Mouse (Mus musculus) induced T-regulatory cell, adult 2 months (primary cell): ENCODE data around the gene Sh3gl2.

Experiments used
- DNase-seq: peaks from one replicate; pipeline ENCODE4 v3.0.0-alpha.2; 2012; ENCODE audit warnings: low read depth

Sh3gl2 gene

DNA sequence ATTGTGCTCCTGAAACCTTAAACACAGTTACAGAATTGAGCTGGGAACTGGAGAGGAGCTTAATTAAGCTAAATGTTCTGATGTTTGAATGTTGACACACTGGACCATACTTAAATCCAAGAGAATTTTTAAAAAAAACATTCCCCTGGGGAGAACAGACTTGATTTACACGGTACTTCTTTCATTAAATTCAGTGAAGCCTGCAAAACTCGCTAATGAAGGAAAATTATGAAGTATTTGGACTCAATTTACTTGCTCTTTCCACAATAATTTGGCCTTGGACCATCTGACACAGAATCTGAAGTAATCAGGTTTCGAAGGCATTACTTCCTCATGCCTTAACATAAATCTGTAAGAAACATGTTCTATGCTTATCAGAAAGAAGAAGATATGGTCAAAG, 408.4 kb downstream of the Sh3gl2 start:
- no peak for DNase-seq

- DNase-seq: no peak
These were observed 413.8 kb downstream of the Sh3gl2 start for GRCm38 (mm10) chr4:85618746-85619145.

DNA sequence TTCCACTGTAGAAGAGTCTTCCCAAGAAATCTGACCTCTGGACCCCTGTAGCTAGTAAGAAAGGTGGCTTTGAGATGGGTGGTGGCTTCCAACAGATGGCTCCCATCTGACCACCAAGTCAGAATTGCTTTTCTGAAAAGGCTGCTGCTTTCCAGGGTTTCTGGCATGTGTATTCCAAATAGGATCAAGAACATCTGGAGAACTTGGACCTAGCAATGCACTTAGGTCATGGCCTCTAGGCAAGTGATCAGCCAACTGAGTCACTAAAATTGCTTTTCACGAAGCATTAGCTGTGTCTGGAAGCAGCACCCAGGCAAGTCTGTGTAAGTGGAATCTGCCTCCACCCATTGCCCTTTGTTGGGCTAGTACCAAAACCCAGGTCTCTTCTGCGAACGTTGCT, 414.3 kb downstream of the Sh3gl2 start:
- DNase-seq: no peak

DNA sequence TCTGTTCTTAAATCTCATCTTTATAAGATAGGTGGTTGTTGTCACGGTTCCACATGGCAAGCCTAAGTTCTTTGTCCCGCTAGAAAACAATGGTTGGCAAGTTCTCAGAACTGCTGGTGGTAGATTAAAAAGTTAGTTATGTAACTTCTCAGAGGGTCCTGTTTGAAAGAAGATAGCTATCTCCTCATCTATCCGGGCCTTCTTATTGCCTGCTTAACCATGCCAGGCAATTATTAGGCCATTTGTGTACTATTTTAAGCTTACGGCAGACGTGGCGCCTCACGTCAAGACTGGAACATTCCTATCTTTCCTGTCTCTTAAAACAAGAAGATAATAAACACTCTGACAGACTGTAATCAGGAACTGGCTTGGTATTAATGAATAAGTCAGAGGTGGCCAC, 424.5 kb downstream of the Sh3gl2 start:
- no peak for DNase-seq

- no peak for DNase-seq
These were observed 464.3 kb downstream of the Sh3gl2 start for GRCm38 (mm10) chr4:85669271-85669670.

- DNase-seq: no peak
These were observed 464.8 kb downstream of the Sh3gl2 start for GRCm38 (mm10) chr4:85669735-85670134.

DNA sequence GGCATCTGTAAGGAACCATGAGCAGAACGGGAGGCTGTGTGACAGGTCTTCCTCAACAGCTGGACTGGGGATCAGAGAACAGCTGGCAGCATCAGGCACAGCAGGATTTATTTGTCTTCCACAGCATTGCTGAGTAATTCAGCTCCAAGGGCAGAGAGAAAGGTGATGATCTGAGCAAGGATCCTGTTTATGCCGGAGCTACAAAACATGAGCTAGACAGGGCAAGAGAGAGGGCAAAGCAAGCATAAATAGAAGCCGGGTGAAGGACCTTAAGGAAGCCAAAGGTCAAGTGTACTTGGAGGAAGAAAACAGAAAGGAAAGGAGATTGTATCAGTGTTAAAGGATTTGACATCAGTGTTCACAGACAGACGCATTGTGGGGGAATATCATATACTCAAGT, 467.4 kb downstream of the Sh3gl2 start:
- no peak for DNase-seq

DNA sequence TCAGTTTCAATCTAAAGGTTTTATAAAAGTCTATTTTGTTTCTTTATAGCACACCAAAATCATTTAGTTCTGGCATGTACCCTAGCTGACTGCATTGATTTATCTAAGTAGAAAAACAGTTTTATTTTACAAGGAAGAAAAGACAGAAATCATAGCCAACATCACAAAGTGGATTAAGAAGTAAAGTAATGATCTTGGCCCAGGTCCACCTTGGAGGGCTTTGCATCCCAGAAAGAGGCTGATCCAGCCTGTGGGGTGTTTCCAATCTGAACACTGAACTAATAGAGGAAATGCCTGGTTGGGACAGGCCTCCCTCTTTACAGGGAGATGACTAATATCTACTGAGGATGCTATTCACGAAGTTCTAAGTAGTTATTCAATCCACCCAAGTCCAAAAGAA, 472.7 kb downstream of the Sh3gl2 start:
- DNase-seq: no peak

GRCm38 (mm10) chr4:85686160-85686559, 481.2 kb downstream of the Sh3gl2 start:
- no peak for DNase-seq
